Mouse (Mus musculus) neural tube, embryonic 10.5 days (tissue): Measurements from ENCODE around the gene Cabp2.
"Not testable (repeated sequence)": the region's sequence is repeated elsewhere in the genome, so short reads cannot be mapped to it uniquely, and the experiment has no call there.

ENCODE experiments used
- DNase-seq: peaks from one replicate; pipeline ENCODE4 v3.0.0-alpha.2; 2017; ENCODE audit warnings: low spot score; ENCODE audit errors: extremely low spot score

Cabp2 gene

DNA sequence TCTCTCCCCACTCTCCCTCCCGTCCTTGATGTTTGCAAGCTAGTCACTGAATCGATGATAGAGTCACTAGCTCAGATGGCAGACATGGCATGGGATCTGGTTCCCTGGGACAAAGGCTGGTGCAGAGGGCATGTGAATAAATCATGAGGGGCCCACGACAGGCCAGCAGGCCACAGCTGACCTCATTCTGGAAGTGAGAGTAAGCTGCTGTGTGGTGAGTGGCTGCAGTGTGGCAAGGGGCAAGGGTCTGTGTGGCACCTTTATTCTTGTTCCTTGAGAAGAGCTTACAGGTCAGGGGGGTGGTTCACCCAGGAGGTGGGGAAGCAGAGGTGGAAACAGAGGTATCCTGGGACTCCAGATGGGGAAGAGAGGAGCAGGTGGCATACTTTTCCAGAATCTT is at the start of gene Cabp2:
Gene Cabp2 (plus strand): TSS at position 185 of the 400 bp plus-strand sequence.
- DNase-seq, result no peak

DNA sequence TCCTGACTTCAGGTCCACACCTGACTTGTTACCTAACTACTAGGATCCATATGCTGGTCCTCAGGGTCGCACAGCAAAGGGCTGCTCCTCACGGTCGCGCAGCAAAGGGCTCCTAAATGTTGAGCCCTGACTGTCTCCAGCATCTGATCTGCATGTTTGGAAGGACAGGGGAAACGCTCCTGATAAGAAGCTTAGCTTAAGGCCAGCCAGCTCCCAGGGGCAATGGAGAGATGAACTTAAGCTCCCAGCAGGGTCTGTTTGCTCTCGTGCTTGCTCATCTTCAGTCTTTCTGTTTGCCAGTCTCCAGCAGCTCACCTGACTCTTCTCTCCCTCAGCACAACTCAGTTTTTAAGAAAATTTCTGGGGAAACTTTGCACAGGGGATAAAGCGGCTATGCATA is 48.7 kb upstream of the Cabp2 start:
- DNase-seq, result no peak

GRCm38 (mm10) chr19:4033298-4033697 is 48.1 kb upstream of the Cabp2 start:
- no peak for DNase-seq

DNA sequence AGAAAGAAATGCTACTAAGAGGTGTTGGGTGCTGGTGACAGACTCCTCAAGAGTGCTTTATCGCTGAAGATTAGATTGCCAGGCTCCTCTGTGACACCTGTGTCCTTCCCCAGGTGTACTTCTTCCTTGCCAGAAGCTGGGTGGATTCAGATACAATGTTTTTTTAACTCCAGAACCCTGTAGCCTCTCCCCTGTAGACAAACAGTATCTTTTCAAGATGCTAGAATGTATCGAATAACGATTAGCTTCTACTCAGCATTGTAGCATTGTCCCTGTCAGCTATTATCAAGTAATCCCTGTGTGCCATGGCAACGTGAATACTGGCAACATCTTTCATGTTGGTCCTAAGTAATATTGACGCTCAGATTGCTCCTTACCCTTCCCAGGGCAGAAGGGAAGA is 47.6 kb upstream of the Cabp2 start:
- DNase-seq, result no peak

DNA sequence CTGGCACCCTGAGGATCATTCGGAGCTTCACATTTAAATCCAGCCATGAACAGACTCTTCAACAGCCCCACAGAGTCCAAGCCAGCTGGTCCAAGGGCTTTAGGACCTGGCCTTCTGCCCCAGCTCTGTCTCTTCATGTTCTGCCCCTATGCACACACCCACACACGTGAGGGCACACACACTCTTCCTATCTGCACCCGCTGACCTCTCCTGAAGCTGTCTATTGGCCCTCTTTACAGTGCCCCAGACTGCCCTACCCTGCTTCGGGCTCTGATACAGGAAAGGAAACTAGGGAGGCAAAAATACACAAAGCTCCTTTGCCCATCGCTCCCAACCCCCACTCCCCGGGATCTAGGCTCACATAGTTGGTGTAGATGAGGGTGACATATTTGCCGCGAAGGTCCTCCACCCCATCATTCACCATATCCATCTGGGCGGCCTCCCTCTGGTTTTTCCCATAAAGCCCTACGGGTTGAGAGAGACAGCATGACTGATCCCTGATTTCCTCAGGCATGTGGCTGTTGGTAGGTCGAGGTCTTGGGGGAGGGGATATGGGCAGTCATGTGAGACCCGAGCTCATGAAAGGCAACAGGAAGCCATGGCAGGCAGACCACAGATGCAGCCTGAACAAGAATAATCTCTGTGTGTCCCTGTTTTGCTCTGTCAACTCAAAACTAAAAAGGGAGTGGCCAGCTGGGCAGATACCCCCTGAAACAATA is 44.9 kb upstream of the Cabp2 start:
- no peak for DNase-seq

DNA sequence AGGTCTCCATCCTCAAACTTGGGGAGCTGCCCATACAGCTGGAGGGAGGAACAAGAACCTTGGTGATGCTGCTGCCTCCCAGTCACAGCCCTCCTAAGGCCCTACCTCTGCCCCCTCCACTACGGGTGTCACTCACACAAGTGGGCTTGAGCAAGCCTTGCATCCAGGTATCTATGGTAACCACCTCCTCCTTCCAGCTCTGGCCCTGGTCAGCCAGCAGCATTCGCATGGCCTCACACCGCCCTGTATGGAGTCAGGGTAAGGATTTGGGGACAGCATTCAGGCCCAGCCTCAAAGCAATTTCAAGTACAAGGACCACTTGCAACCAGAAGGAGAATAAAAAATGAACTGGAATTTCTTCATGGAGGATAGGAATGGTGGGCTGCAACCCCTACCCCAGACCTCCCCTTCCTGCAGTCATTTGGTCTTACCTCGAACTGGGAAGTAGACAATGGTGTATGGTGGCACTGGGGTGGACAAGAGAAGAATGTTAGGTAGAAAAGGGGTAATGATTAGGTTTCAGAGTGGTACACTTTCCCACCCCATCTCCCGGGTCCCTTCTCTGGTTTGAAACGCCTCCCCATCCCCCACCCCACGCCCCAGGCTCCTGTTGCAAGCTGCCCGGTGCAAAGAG is 44.1 kb upstream of the Cabp2 start:
- DNase-seq, result not testable (repeated sequence)

DNA sequence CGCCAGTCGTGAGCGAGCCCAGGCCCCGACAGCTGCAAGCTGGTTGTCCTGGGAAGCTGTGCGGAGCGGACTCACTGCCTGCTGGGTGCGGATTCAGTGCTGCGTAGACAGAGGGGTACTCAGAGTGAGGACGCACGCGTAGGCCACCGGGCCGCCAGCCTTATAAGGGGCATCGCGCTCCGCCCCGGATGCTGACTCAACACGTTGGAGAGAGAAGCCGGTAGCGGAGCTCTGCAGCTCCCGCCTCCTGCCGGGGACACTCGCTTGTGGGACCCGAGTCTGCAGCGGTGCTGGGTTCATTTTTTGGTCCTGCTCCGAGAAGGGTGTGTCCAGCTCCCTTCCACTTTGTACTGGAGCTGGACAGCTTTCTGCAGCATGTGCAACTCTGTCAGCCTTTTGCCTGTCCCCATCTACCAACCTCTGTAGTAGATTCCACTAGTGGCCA is 43.6 kb upstream of the Cabp2 start, which contains the start of gene Gstp1:
Gene Gstp1 (minus strand): TSS at position 198 of the 445 bp plus-strand sequence.
- DNase-seq, result peak; percentile 84

GRCm38 (mm10) chr19:4040941-4041340 is 40.4 kb upstream of the Cabp2 start:
- DNase-seq, result not testable (repeated sequence)

DNA sequence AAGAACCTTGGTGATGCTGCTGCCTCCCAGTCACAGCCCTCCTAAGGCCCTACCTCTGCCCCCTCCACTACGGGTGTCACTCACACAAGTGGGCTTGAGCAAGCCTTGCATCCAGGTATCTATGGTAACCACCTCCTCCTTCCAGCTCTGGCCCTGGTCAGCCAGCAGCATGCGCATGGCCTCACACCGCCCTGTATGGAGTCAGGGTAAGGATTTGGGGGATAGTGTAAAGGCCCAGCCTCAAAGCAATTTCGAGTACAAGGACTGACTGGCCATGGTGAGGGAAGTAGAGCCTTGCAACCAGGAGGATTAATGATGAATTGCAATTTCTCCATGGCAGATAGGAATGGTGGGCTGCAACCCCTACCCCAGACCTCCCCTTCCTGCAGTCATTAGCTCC is 39.9 kb upstream of the Cabp2 start:
- not testable (repeated sequence) for DNase-seq

DNA sequence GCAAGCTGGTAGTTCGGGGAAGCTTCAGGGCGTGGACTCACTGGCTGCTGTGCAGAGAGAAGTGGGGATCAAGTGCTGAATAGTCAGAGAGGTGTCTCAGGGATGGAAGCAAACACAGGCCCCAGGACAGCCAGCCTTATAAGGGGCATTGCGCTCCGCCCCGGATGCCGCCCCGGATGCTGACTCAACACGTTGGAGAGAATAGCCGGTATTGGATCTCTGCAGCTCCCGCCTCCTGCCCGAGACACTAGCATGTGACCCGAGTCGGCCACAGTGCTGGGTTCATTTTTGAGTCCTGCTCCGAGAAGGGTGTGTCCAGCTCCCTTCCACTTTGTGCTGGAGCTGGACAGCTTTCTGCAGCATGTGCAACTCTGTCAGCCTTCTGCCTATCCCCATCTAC is 39.3 kb upstream of the Cabp2 start:
- DNase-seq, result no peak

- DNase-seq, result not testable (repeated sequence)
Measured at GRCm38 (mm10) chr19:4044109-4044508, 37.3 kb upstream of the Cabp2 start.

GRCm38 (mm10) chr19:4045966-4046865 is 35.2 kb upstream of the Cabp2 start, which contains the start of gene Gstp2:
Gstp2 (minus strand) TSS chr19:4046023.
- DNase-seq, result no peak

- DNase-seq, result no peak
Measured at GRCm38 (mm10) chr19:4046866-4047254, 34.5 kb upstream of the Cabp2 start.

DNA sequence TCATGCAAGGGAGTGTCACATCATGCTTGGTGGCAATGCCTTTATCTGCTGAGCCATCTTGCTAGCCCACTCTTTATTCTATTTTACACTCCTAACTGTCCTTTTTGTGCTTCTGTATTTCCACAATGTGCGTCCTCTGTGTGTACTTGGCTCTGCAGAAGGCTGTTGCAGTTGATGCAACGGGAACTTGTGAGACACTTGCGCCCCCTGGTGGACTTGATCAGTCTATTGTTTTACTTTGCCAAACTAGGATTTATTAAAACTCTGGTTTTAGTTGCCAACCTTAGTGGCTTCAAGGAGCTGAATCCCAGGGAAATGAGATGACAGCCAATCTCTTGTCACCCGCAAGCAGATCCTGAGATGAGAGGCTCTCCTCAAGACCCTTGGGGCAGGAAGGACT is 33.5 kb upstream of the Cabp2 start:
- DNase-seq, result peak; percentile 80

- not testable (repeated sequence) for DNase-seq
Measured at GRCm38 (mm10) chr19:4049069-4049468, 32.3 kb upstream of the Cabp2 start.

GRCm38 (mm10) chr19:4051016-4051415 is 30.4 kb upstream of the Cabp2 start:
- DNase-seq, result no peak

DNA sequence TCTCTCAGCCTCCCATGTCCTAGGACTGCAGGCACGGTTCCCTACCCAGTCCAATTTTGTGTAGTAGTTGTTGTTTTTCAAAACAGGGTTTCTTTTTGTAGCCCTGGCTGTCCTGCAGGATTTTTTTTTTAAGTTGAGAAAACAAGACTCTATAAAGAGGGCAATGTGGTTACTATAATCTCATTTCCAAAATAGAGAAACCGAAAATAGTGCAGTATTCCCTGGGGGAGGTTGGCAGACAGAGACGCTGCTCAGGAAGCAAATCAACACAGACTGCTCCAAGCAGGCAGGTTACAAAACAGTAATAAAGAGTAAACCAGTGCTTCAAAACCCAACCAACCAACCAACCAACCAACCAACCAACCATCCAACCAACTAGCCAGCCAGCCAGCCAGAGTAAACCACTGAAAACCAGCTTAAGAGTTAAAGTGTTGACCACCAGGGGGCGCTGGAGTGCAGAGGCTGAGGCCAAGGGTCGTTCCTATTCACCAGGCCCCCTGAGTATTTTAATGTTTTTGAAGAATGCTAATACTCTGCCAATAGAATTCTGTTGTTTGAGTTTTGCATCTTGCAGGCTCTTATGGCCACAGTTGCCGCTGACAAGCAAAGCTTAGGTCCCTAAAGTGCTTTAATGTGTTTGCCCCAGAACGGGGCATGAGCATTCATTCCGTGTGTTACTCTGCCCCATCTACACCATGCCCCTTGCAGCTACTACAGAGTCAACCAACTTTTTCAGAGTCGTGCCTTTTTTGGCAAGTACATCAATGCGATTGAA is 29.4 kb upstream of the Cabp2 start:
- DNase-seq, result peak; percentile 71

DNA sequence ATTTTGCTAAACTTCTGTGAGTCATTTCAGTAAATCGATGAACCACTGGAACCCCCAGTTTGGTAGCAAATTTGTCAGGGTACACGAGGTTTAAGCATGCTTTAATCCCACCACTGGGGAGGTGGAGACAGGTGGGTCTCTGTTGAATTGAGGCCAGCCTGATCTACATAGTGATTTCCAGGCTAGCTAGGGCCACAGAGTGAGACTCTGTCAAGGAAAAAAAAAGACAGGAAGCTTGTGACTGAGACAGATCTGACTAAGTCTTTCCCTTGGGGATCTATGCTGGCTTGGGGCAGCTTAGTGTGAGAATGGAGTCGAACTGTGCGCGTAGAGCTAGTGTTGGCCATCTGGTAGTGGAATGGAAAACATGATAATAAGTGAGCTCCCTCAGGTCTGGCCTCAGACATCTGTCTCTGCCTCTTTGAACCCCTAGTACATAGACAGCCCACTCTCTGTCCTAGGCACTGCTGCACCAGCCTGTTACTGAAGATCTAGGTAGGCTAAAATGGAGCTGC is 28.8 kb upstream of the Cabp2 start:
- no peak for DNase-seq

DNA sequence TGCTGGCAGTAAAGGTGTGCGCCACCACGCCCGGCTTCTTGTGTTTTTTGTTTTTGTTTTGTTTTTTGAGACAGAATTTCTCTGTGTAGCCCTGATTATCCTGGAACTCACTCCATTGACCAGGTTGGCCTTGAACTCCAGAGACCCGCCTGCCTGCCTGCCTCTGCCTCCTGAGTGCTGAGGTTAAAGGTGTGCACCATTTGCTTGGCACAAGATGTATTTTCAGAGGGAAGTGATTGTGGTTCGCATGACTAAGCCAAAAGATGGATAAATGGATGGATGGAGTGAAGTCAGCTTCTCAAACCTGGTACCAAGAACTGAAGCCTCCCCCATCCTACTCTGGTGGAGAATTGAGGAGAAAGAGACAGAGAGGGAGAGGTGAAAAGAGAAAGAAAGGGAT is 26.8 kb upstream of the Cabp2 start:
- DNase-seq, result no peak

DNA sequence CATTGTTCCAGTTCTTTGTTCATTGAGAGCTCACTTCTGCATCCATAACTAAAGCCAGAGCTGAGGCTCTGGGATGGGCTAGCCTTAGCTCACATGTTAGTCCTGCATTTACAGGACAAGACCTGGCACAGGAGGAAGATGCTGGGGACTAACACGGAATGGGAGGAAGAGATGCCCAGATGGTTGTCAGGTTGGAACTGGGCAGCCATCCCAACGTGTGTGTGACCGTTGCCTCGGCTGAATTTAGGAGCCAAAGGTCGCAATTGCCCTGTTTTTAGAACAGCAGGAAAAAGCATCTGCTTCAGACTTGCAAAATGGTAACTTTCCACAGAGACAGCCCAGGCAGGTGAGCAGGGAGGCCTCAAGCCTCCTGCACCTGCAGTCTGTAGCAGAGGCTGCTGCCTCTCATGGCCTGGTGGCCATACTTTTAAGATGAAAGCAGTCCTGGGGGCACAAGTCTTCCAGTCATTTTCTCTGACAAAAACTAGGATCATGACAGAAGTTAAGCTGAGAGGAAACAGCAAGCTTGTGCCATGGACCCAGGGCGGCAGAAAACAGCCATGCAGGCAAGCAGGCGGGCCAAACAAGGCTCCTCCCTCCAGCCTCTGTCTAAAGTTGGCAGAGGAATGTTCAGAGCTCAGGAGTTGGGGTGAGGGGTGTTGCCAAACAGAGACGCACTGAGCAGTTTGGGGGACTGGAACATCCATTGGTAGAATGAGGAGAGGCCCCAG is 26.0 kb upstream of the Cabp2 start:
- no peak for DNase-seq
